Mouse (Mus musculus) cerebellum, postnatal 4 days (tissue): ENCODE data around the gene Gm5538.

ENCODE experiments used
- DNase-seq, 2 experiments: peaks; one replicate each; pipeline ENCODE4 v3.0.0; 2022; ENCODE audit warnings: low spot score in 2 of 2, mixed read lengths in 1 of 2

Gene Gm5538

DNA sequence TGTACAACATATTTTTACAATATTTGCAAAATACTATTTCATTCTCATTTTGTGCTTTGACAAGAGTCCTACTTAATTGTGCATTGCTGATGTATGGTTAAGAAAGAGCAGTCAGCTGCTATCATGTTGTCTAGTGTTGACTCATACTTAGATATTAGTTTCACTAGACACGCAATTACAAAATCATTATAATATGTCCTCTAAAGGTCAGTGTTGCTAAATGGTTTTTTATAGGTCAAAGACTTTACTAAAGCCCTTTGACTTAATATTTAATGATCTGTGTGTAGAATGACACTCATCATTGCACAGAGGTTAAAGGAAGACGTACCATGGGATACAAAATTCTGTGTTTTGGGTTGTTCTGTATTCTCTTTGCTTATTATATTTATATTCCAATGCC lies at the start of gene Gm5538:
Gene Gm5538 (plus strand): TSS at position 301 of the 400 bp plus-strand sequence.
- no peak for DNase-seq

DNA sequence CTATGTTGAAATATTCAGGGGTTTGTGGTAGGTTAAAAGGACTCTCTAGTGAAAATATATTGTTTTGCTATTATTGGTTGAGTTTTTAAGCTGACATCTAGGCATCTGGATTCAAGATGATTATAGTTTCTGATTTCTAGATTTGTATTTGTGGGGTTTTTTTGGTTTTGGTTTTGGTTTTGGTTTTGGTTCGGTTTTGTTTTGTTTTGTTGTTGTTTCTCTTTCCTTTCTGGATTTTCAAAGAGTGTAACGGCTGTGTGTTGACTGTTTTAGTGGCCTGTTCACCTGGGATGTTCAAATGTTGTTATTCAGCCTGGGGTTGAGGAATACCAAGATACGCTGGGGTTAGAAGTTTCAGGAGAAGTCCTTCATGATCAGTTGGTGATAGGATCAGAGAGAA lies 32.2 kb upstream of the Gm5538 start:
- DNase-seq, result no peak

DNA sequence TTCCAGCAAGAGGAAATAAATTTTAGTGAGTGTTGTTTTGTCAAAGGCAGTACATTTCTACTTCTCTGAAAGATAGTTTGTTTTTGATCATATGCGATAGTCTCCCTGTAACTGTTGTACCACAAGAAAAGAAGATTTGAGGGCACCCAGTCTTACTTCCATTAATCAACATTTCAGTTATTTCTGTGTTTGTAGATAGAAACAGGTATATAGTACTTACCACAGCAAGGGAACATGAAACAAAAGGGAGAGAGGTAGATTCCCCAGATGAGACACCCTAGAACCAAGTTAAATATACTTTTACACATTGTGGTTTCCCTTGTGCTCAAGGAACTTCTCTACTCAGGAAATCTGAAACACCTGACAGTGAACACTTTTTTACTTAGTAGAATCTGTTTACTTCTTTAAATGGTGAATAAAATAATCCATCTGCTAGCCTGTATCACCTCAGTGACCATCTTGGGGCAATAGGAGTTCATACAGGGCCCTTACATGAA lies 26.9 kb upstream of the Gm5538 start:
- DNase-seq, result no peak

DNA sequence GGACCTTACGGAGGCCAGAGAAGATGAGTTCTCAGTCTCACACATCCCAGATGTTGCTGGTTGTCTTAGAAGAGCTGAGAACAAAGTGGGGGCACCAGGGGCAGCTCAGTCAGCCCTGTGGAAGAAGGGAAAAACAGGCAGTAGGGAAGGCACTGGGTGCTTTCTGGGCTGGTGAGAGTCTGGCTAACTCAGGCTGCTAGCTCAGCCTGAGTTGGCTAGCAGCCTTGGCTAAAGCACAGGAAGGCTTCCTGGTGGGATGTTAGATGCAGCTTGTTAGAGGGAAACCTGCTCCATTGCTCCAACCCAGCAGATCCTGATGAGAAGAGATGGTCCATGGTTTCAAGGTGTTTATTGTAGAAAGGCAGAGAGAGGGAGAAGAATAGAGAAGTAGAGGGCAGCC lies 10.3 kb downstream of the Gm5538 start:
- no peak for DNase-seq

DNA sequence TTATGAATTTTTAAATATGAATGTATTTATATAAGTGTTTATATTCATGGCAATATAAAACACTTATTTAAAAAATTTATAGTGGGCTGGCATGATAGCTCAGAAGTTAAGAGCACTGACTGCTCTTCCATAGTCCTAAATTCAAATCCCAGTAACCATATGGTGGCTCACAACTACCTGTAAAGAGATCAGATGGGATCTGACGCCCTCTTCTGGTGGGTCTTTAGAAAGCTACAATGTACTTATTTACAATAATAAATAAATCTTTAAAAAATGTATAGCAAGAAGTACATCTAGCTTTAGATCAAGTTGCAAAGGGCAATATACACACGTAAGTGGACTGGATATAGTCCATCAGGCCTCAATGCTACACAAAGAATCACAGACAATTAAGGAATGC lies 14.6 kb downstream of the Gm5538 start:
- no peak for DNase-seq
